ENCODE assay signal across 11 mouse cellular contexts in the genomic region with DNA sequence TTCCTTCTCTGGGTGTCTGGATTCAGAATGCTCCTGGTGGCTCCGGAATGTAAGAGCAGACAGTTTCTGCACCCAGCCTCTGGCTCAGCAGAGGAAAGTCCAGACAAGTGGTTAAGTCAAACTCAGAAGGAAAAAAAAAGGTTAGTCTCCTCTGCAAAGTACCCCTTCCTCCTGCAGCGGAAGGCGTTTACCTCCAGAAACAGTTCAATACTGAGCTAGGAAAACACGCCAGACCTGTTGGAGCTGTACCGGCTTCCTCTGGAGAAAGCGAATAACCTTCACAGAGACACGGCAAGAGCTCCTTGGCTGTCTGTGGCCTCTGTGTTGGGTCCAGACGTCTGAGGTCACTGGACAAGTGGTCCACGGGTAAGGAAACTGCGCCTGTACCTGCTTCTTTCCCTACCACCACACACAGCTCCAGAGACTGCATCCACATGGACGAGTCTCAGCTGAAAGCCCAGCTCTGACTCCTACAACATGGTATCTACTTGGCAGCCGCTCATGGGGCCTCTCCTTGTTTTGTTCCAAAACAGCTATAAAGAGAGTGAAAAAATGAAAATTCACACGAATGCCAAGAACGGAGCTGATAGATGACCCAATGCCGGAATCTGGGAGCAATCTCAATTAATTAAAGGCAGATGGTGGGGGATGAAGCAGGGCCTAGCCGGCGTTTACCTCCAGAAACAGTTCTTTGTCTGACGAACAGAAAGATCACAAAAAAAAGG.
DNase-seq lines count a peak whose midpoint lies in the region; ATAC-seq lines count a peak whose summit lies in the region.
"Had no signal": no experiment of that assay in that cellular context is flagged by ENCODE, and none has a peak within 500 bp of the region (broad histone marks: within the 10 kb centered on the region; RNA-seq: fewer than 3 reads in every experiment).

No protein-coding gene starts in this region.

- WGBS in heart, embryonic 14.5 days = 69% methylated on average over 18 of the region's 18 CpGs
- 45% methylated on average over 18 of the region's 18 CpGs for WGBS in stomach, embryonic 14.5 days

- no peaks in the 10 kb centered on the region for H3K36me3 ChIP-seq in heart, embryonic 14.5 days (ENCODE audit: control insufficient read depth, insufficient read depth, low read length)
- no peaks in the 10 kb centered on the region; the same call in 1 of the 2 replicates for H3K36me3 ChIP-seq in stomach, embryonic 14.5 days (ENCODE audit: control insufficient read depth, insufficient read depth, low read length)

- H3K4me2 ChIP-seq in heart, embryonic 14.5 days (ENCODE audit: low read length) = no peak overlapping the region
- no peak overlapping the region for H3K4me2 ChIP-seq in stomach, embryonic 14.5 days (replicated peaks; ENCODE audit: low read depth, low read length)

- peak overlapping the region; percentile 21; the same call in 1 of the 2 replicates for H3K9ac ChIP-seq in heart, embryonic 14.5 days (ENCODE audit: low read length)
- no peak overlapping the region for H3K9ac ChIP-seq in stomach, embryonic 14.5 days (replicated peaks; ENCODE audit: low read depth, low read length)
- H3K9ac ChIP-seq: liver, postnatal 0 days had no signal

- H3K27me3 ChIP-seq in heart, embryonic 14.5 days (ENCODE audit: control insufficient read depth, insufficient read depth, low read length) = no peaks in the 10 kb centered on the region
- no peaks in the 10 kb centered on the region for H3K27me3 ChIP-seq in stomach, embryonic 14.5 days (ENCODE audit: control insufficient read depth, insufficient read depth, low read length)

- no peak overlapping the region for H3K27ac ChIP-seq in heart, embryonic 14.5 days (replicated peaks in 1 of 2; ENCODE audit: control insufficient read depth in 1 of 2, insufficient read depth in 1 of 2, low read depth in 2 of 2, low read length in 2 of 2)
- H3K27ac ChIP-seq in stomach, embryonic 14.5 days (ENCODE audit: low read length) = peak overlapping the region; percentile 71

- H3K9me3 ChIP-seq in heart, embryonic 14.5 days (ENCODE audit: control insufficient read depth, low read length) = no peaks in the 10 kb centered on the region
- no peaks in the 10 kb centered on the region for H3K9me3 ChIP-seq in stomach, embryonic 14.5 days (ENCODE audit: control insufficient read depth, low read depth, low read length)

- H3K4me3 ChIP-seq in heart, embryonic 14.5 days (ENCODE audit: control insufficient read depth in 1 of 2, insufficient read depth in 1 of 2, low read depth in 1 of 2, low read length in 2 of 2) = no peak overlapping the region
- no peak overlapping the region for H3K4me3 ChIP-seq in stomach, embryonic 14.5 days (ENCODE audit: low read depth, low read length)

- H3K4me1 ChIP-seq in heart, embryonic 14.5 days (ENCODE audit: control insufficient read depth in 2 of 2, insufficient read depth in 2 of 2, low read length in 2 of 2) = peaks cover 0 to 6% of the 10 kb centered on the region in 2 experiments; a peak in 2 of 4 replicates
- H3K4me1 ChIP-seq in stomach, embryonic 14.5 days (ENCODE audit: control insufficient read depth, insufficient read depth, low read length) = peaks cover 18% of the 10 kb centered on the region

- intact Hi-C loops in heart, postnatal 14 days (cut with DNase I) = no loop called here
- intact Hi-C loops in gastrocnemius, postnatal 14 days (cut with DNase I; ENCODE audit: low total_unique reads) = no loop called here

- ATAC-seq in heart, embryonic 14.5 days (ENCODE audit: insufficient number of reproducible peaks, insufficient read depth, low FRiP score, low read depth) = no peak
- peak; percentile 37; the same call in 1 of the 2 replicates for ATAC-seq in stomach, embryonic 14.5 days (ENCODE audit: insufficient number of reproducible peaks, insufficient read depth, low FRiP score, low read depth)
- ATAC-seq in monocyte, adult 5-6 weeks (replicated peaks; ENCODE audit: insufficient number of reproducible peaks, low FRiP score, low TSS enrichment, poor library complexity, severe bottlenecking) = no peak
- ATAC-seq: CD4-positive, CD25-positive, alpha-beta regulatory T cell, adult 4 months; liver, postnatal 0 days had no signal

- DNase-seq in heart, postnatal 14 days = no peak
- peak; percentile 17 for DNase-seq in ovary, adult 18-20 months (ENCODE audit: low spot score)
- no peak for DNase-seq in ovary, postnatal 10 days (ENCODE audit: low spot score)
- peak; percentile 57 for DNase-seq in gastrocnemius, postnatal 14 days
- no peak for DNase-seq in adrenal gland, adult 2 months
- DNase-seq: cerebellum, postnatal 14 days; liver, postnatal 0 days had no signal

Comparison
In these comparisons a context has a peak if more than half of its experiments do, and no peak if none do; other contexts are left out.
1. DNase-seq: peak in ovary, adult 18-20 months (single experiment) and gastrocnemius, postnatal 14 days (single experiment); none in heart, postnatal 14 days (0 of 2), ovary, postnatal 10 days (single experiment) and adrenal gland, adult 2 months (single experiment).